Mouse (Mus musculus): ENCODE data around the gene Cst12. TPM values are rescaled to one million over a fixed set of nuclear protein-coding genes. Genes with fewer than 3 reads are reported as not detected.
"Not testable (repeated sequence)": the region's sequence is repeated elsewhere in the genome, so short reads cannot be mapped to it uniquely, and the experiment has no call there.

Cst12 gene
- polyA plus RNA-seq, 1 experiment = not detected

GRCm38 (mm10) chr2:148751893-148752813 is 37.0 kb upstream of the Cst12 start:
- no peak for TF ChIP-seq POLR2AphosphoS2 (IDR thresholded peaks at IDR 0.05; ENCODE audit: insufficient read length, low read depth)
- no peak for TF ChIP-seq TCF12 (IDR thresholded peaks at IDR 0.05; ENCODE audit: insufficient read depth, poor library complexity, severe bottlenecking)
- no peak for TF ChIP-seq E2F4 (IDR thresholded peaks at IDR 0.05; ENCODE audit: insufficient read depth)
- no peak for TF ChIP-seq SRF (IDR thresholded peaks at IDR 0.05; ENCODE audit: control insufficient read depth, insufficient read length, low read depth)
- no peak for TF ChIP-seq TCF3 (IDR thresholded peaks at IDR 0.05; ENCODE audit: insufficient read length, low read depth)
- TF ChIP-seq MYOD1 (IDR thresholded peaks at IDR 0.05; ENCODE audit: control insufficient read depth in 1 of 3, insufficient read length in 2 of 3, low read depth in 2 of 3) = no peak
- TF ChIP-seq USF1 (IDR thresholded peaks at IDR 0.05; ENCODE audit: low read depth) = no peak
- TF ChIP-seq REST (IDR thresholded peaks at IDR 0.05; ENCODE audit: insufficient read depth, insufficient read length) = no peak
- TF ChIP-seq CEBPB (IDR thresholded peaks at IDR 0.05; ENCODE audit: insufficient read depth, poor library complexity, severe bottlenecking) = no peak
- TF ChIP-seq MYOG (IDR thresholded peaks at IDR 0.05; ENCODE audit: control insufficient read depth in 1 of 3, insufficient read depth in 1 of 3, insufficient read length in 2 of 3, low read depth in 2 of 3) = no peak
- TF ChIP-seq MAX (IDR thresholded peaks at IDR 0.05; ENCODE audit: low read depth) = no peak
- TF ChIP-seq POLR2A (IDR thresholded peaks at IDR 0.05; ENCODE audit: insufficient read length, low read depth) = no peak
- no peaks in the 10 kb centered on the region for H3K27me3 ChIP-seq (ENCODE audit: control insufficient read depth, insufficient read depth, insufficient read length)
- no peaks in the 10 kb centered on the region for H3K79me2 ChIP-seq (ENCODE audit: control insufficient read depth, insufficient read depth)
- no peak overlapping the region for H3ac ChIP-seq (ENCODE audit: control insufficient read depth, insufficient read length)
- peak overlapping the region; percentile 76 for H3K4me2 ChIP-seq (ENCODE audit: low read depth)
- no peaks in the 10 kb centered on the region for H3K36me3 ChIP-seq (ENCODE audit: control insufficient read depth, insufficient read depth)
- peak overlapping the region; percentile 9 for H3K4me3 ChIP-seq

- Histone ChIP-seq H3K4me2 (ENCODE audit: low read depth) (peak overlapping the region; percentile 42), H3K4me3 (no peak overlapping the region), H3K27me3 (ENCODE audit: control insufficient read depth, insufficient read depth, insufficient read length) (no peaks in the 10 kb centered on the region), H3K36me3 (ENCODE audit: control insufficient read depth, insufficient read depth) (no peaks in the 10 kb centered on the region), H3ac (ENCODE audit: control insufficient read depth, insufficient read length) (no peak overlapping the region), H3K79me2 (ENCODE audit: control insufficient read depth, insufficient read depth) (no peaks in the 10 kb centered on the region)
- TF ChIP-seq USF1 (IDR thresholded peaks at IDR 0.05; ENCODE audit: low read depth) (no peak), MYOD1 (IDR thresholded peaks at IDR 0.05; ENCODE audit: control insufficient read depth in 1 of 3, insufficient read length in 2 of 3, low read depth in 2 of 3) (peak; percentile 55 to 68 (median 63))
Measured at GRCm38 (mm10) chr2:148754310-148754846, 34.8 kb upstream of the Cst12 start.

GRCm38 (mm10) chr2:148763648-148764388 is 25.3 kb upstream of the Cst12 start:
- Histone ChIP-seq H3K4me2 (ENCODE audit: low read depth) (no peak overlapping the region), H3K4me3 (no peak overlapping the region), H3K27me3 (ENCODE audit: control insufficient read depth, insufficient read depth, insufficient read length) (no peaks in the 10 kb centered on the region), H3ac (ENCODE audit: control insufficient read depth, insufficient read length) (no peak overlapping the region), H3K79me2 (ENCODE audit: control insufficient read depth, insufficient read depth) (no peaks in the 10 kb centered on the region), H3K36me3 (ENCODE audit: control insufficient read depth, insufficient read depth) (no peaks in the 10 kb centered on the region)
- TF ChIP-seq POLR2A (IDR thresholded peaks at IDR 0.05; ENCODE audit: insufficient read length, low read depth) = no peak

- not testable (repeated sequence) for H3K4me2 ChIP-seq (ENCODE audit: low read depth); H3ac ChIP-seq (ENCODE audit: control insufficient read depth, insufficient read length); H3K36me3 ChIP-seq (ENCODE audit: control insufficient read depth, insufficient read depth); H3K79me2 ChIP-seq (ENCODE audit: control insufficient read depth, insufficient read depth); H3K27me3 ChIP-seq (ENCODE audit: control insufficient read depth, insufficient read depth, insufficient read length); H3K4me3 ChIP-seq
Measured at GRCm38 (mm10) chr2:148771397-148771796, 17.8 kb upstream of the Cst12 start, which contains the start of gene Cst11. Gene Cst11 (minus strand): TSS chr2:148771497.

- Histone ChIP-seq H3K4me3 (no peak within 1 kb of the TSS), H3K4me2 (ENCODE audit: low read depth) (no peak within 1 kb of the TSS), H3ac (ENCODE audit: control insufficient read depth, insufficient read length) (no peak within 1 kb of the TSS), H3K27me3 (ENCODE audit: control insufficient read depth, insufficient read depth, insufficient read length) (no peaks in the 10 kb centered on the region), H3K79me2 (ENCODE audit: control insufficient read depth, insufficient read depth) (no peaks in the 10 kb centered on the region), H3K36me3 (ENCODE audit: control insufficient read depth, insufficient read depth) (no peaks in the 10 kb centered on the region)
- no peak for TF ChIP-seq CEBPB (IDR thresholded peaks at IDR 0.05; ENCODE audit: insufficient read depth, poor library complexity, severe bottlenecking)
- no peak for TF ChIP-seq POLR2A (IDR thresholded peaks at IDR 0.05; ENCODE audit: insufficient read length, low read depth)
- no peak for TF ChIP-seq TCF12 (IDR thresholded peaks at IDR 0.05; ENCODE audit: insufficient read depth, poor library complexity, severe bottlenecking)
- TF ChIP-seq TCF3 (IDR thresholded peaks at IDR 0.05; ENCODE audit: insufficient read length, low read depth) = no peak
- TF ChIP-seq MYOG (IDR thresholded peaks at IDR 0.05; ENCODE audit: control insufficient read depth in 1 of 3, insufficient read depth in 1 of 3, insufficient read length in 2 of 3, low read depth in 2 of 3) = no peak
- no peak for TF ChIP-seq POLR2AphosphoS2 (IDR thresholded peaks at IDR 0.05; ENCODE audit: insufficient read length, low read depth)
- no peak for TF ChIP-seq USF1 (IDR thresholded peaks at IDR 0.05; ENCODE audit: low read depth)
Measured at GRCm38 (mm10) chr2:148781709-148782108, 7.5 kb upstream of the Cst12 start, which contains the start of gene 8030411F24Rik. Gene 8030411F24Rik (plus strand): TSS chr2:148782009.
